Mouse (Mus musculus) heart, postnatal 0 days (tissue): ENCODE measurements around the gene Uckl1.

Experiments used
- CTCF ChIP-seq: IDR thresholded peaks from 2 replicates; pipeline ENCODE4 v1.5.1; 2016; ENCODE audit warnings: antibody characterized with exemption, control low read depth, low read depth
- EP300 ChIP-seq: IDR thresholded peaks from 2 replicates; pipeline ENCODE4 v1.6.1; 2016; ENCODE audit warnings: antibody characterized with exemption, low read depth

DNA sequence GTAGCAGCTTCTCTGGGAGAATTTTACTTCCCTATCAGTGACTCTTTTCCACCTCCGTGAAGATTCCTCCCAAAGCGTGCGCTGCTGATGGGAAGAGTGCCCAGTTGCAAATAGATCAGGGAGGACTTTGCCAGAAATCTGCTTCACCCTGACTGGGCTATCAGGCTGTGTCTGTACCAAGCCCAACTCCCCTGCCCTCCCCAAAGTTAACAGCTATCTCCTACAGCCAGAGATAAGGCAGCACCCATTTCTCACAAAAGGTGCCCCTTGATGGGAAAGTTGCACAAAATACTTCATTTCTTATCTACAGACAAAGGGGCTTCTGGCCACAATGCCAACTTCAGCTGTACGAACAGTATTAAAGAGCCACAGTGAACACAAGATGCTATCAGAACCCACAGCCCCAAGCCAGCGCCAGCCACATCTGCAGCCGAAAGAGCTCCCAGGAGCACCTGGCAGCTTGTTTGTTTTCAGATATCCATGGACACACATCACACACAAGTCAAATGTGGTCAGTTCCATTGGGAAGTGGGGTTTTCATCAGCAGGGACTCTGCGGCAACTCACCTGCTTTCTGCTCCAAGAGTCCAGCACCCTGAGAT is 6.6 kb downstream of the Uckl1 start:
- TF ChIP-seq CTCF (no peak), EP300 (no peak)
